Mouse (Mus musculus) limb, embryonic 11.5 days (tissue): ENCODE measurements at regions not wholly inside any gene's neighbourhood (a gene's known extent, or its start where the extent isn't known, plus 50 kb on each side); places are given as distances from the start of the nearest gene placed in this dataset.

ENCODE experiments used
- ATAC-seq: fragments of 200-750 bp; cut with Nextera tagmentation; 2 replicates; pipeline ENCODE4 v1.8.0; 2017; ENCODE audit warnings: low read depth; ENCODE audit not compliant: insufficient number of reproducible peaks, low FRiP score, low TSS enrichment
- DNase-seq: peaks from one replicate; pipeline ENCODE4 v3.0.0-alpha.2; 2015; ENCODE audit warnings: low spot score
- H3K27ac ChIP-seq: fragments of 300-500 bp; sonication (generic); replicated peaks from 2 replicates; pipeline ENCODE4 v1.5.1; 2014; ENCODE audit warnings: low read depth, mild to moderate bottlenecking, low read length
- H3K27me3 ChIP-seq: fragments of 300-500 bp; sonication (generic); 2 replicates; pipeline ENCODE4 v1.6.1; 2014; ENCODE audit warnings: mild to moderate bottlenecking, low read length, mixed read lengths; ENCODE audit not compliant: control insufficient read depth, insufficient read depth
- H3K36me3 ChIP-seq: fragments of 300-500 bp; sonication (generic); 2 replicates; pipeline ENCODE4 v1.6.1; 2014; ENCODE audit warnings: mild to moderate bottlenecking, low read length, moderate library complexity, mixed read lengths; ENCODE audit not compliant: control insufficient read depth, insufficient read depth
- H3K4me1 ChIP-seq: fragments of 300-500 bp; sonication (generic); 2 replicates; pipeline ENCODE4 v1.6.1; 2014; ENCODE audit warnings: low read length, mixed read lengths; ENCODE audit not compliant: control insufficient read depth, insufficient read depth
- H3K4me2 ChIP-seq: fragments of 300-500 bp; sonication (generic); 2 replicates; pipeline ENCODE4 v1.6.1; 2014; ENCODE audit warnings: low read depth, mild to moderate bottlenecking, moderate library complexity; ENCODE audit not compliant: severe bottlenecking
- H3K4me3 ChIP-seq: fragments of 300-500 bp; sonication (generic); 2 replicates; pipeline ENCODE4 v1.5.1; 2014; ENCODE audit warnings: low read depth, low read length
- H3K9ac ChIP-seq: fragments of 300-500 bp; sonication (generic); 2 replicates; pipeline ENCODE4 v1.6.1; 2014; ENCODE audit warnings: mild to moderate bottlenecking, low read length
- H3K9me3 ChIP-seq: fragments of 300-500 bp; sonication (generic); 2 replicates; pipeline ENCODE4 v1.6.1; 2016; ENCODE audit warnings: low read length; ENCODE audit not compliant: control insufficient read depth
- WGBS: fragments of 180-500 bp; shearing (Covaris S2); extraction: QIAGEN DNeasy Blood & Tissue Kit; methylation state at CpG from one replicate; pipeline ENCODE4 v1.1.7; 2014; 5-methylcytosine and 5-hydroxymethylcytosine counted together

DNA sequence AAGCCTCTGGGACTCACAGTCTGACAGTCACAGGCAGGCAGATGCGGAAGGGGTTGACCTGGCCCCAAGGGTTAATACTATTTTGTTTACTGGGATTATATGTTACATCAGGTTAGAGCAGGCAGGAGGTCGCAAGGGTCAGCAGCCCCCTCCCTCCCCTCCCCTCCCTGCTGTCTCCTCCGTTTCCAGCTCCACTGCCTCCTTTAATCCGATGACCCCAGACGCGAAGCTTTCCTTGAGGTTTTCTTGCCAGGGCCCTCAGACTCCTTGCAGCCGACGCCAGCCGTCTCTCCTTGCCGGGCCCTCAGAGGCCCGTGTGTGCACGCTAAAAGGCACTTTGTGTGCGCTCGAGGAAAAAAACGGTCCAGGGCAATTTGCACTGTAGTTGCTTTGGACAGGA, 438.6 kb downstream of the Med13l start:
- WGBS = 1% methylated on average over 15 of the region's 15 CpGs
- DNase-seq (peak; percentile 27), ATAC-seq (no peak)
- Histone ChIP-seq H3K27me3 (peaks cover 2% of the 10 kb centered on the region; the same call in 1 of the 2 replicates), H3K9me3 (no peaks in the 10 kb centered on the region), H3K27ac (no peak overlapping the region), H3K36me3 (no peaks in the 10 kb centered on the region), H3K4me3 (no peak overlapping the region), H3K4me1 (peaks cover 6% of the 10 kb centered on the region; the same call in 1 of the 2 replicates), H3K9ac (no peak overlapping the region; the same call in 1 of the 2 replicates), H3K4me2 (no peak overlapping the region)

DNA sequence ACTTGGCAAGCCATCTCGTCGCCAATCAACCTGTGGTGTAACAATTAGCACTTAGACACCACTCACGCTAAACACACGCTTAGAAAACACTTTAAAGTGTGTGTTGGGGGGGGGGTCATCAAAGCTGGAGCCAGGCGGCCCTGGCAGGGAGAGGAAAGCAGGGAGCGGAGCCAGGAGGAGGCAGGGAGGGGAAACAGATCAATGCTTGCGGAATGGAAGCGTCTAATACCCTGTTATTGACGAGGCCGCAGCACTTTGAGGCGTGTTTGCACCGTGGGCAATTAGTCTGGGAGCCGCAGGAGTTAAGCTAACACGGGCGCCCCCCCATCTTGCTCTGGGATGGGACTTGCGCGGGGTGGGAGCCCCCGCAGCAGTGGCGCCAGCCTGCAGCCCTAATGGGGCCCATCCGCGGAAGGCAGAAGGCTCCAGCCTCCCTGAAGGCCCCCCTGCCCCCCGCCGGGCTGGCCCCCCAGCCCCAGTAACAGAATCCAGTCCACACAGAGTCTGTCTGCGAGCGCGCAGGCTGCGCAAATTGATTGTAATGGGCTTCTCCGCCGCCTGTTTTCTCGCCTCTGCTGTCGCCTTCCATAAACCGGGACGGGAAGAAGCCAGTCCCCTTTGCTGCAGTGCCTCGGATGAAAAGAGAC, 445.5 kb downstream of the Med13l start:
- peak overlapping the region; percentile 52 for H3K9ac ChIP-seq
- peaks cover 8% of the 10 kb centered on the region for H3K4me1 ChIP-seq
- H3K36me3 ChIP-seq = no peaks in the 10 kb centered on the region
- DNase-seq = peak; percentile 63
- no peaks in the 10 kb centered on the region; the same call in 1 of the 2 replicates for H3K27me3 ChIP-seq
- peak overlapping the region; percentile 21 for H3K4me3 ChIP-seq
- under 1% methylated on average over 34 of the region's 34 CpGs for WGBS
- 0 out of 2 replicates have a peak, but pooled peaks have one; percentile 37 for ATAC-seq
- no peak overlapping the region for H3K27ac ChIP-seq
- H3K9me3 ChIP-seq = no peaks in the 10 kb centered on the region
- H3K4me2 ChIP-seq = peak overlapping the region; percentile 55

DNA sequence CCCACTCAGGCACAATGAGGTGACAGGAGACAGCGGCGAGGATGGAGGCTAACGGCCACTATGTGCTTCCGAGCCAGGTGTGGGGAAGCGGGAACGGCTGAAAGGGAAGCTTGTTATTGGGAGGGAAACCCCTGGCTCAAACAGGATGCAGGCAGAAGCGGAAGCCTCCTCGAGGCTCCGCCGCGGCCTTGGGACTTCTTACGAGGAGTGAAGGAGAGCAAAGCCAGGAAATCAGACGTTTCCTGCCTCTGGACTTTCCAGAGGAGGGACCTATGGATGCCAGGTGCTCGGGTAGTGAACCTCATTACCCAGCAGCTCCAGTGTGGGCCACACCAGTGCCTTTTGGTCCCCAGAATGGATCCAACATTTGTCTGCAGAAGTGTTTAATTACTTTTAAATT, 449.6 kb downstream of the Med13l start:
- 34% methylated on average over 14 of the region's 14 CpGs for WGBS
- no peak overlapping the region for H3K4me2 ChIP-seq
- H3K4me1 ChIP-seq = peaks cover 8% of the 10 kb centered on the region
- no peaks in the 10 kb centered on the region for H3K27me3 ChIP-seq
- H3K4me3 ChIP-seq = no peak overlapping the region
- H3K9me3 ChIP-seq = no peaks in the 10 kb centered on the region
- H3K27ac ChIP-seq = no peak overlapping the region
- ATAC-seq (no peak), DNase-seq (peak; percentile 51)
- no peak overlapping the region for H3K9ac ChIP-seq
- H3K36me3 ChIP-seq = no peaks in the 10 kb centered on the region

DNA sequence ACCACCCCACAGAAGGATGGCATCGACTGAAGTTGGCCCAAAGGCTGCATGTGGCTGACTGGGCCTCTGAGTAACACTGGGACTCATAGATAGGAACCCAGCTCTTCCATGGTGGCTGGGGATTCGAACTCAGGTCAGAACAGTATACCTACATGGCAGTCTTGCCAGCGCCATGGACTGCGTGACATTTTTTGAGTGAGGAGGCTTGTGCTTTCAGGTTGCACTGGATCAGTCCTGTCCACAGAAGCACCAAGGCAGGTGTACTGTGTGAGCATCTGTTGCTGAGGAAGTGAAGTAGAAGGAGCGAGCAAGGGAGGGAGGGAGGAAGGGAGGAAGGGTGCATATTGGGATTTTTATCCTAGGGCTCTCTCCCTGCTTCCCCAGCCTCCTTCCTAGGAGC, 454.7 kb downstream of the Med13l start:
- no peak for DNase-seq
- WGBS = 80% methylated on average over 5 of the region's 5 CpGs
- Histone ChIP-seq H3K9ac (no peak overlapping the region), H3K27ac (no peak overlapping the region), H3K9me3 (no peaks in the 10 kb centered on the region), H3K4me3 (no peak overlapping the region), H3K27me3 (no peaks in the 10 kb centered on the region), H3K4me1 (peaks cover 7% of the 10 kb centered on the region), H3K36me3 (no peaks in the 10 kb centered on the region), H3K4me2 (no peak overlapping the region)
- ATAC-seq = no peak

DNA sequence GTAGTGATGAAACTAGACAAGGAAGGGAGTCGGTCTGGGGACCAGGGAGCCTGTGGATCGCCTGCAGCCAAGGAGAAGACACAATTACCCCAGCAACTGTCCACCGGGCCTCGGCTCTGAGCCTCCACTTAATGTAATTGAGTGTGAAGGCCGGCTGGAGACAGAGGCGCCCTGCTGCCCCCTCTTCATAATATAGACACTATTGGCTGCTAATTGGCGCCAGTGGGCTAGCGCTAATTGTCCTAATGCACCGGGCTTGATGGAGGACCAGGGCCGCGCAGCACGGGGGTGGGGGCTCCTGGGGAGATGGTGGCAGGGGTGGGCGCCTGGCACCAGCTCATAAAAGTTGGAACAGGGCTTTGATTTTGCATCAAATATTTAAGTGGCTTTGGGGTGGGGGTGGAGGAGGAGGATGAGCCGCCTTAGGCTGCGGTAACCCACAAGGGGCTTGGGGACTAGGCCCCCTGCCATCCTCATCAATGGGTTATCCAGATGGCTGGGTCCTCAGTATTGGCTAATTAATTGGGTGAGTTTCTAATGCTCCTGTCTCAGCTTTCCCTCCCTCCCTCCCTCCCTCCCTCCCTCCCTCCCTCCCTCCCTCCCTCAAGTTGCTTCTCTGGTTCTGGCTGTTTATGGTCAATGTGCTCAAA, 455.3 kb downstream of the Med13l start:
- Histone ChIP-seq H3K27me3 (no peaks in the 10 kb centered on the region), H3K9ac (no peak overlapping the region), H3K4me1 (peaks cover 7% of the 10 kb centered on the region), H3K4me3 (no peak overlapping the region), H3K36me3 (no peaks in the 10 kb centered on the region), H3K9me3 (no peaks in the 10 kb centered on the region), H3K27ac (no peak overlapping the region), H3K4me2 (no peak overlapping the region)
- WGBS = 9% methylated on average over 15 of the region's 15 CpGs
- DNase-seq (no peak), ATAC-seq (no peak)

DNA sequence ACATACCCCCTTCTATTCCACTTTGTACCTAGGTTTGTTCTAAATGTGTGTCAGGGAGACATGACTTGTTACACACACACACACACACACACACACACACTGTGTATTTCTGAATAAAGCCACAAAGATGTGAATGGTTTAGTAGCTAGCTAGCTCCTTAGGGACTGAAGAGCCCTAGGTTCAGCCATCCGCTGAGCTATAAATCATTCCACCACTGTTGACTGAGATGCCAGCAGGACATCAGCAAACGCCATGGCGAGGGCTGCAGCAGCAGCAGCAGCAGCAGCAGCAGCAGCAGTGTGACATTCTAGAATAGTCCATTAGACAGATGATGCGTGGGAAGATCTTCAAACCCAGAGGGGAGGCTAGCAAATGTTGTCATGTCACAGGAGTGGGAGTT, 455.9 kb downstream of the Med13l start:
- H3K27me3 ChIP-seq = no peaks in the 10 kb centered on the region
- no peak for ATAC-seq
- WGBS = 9% methylated on average over 4 of the region's 4 CpGs

DNA sequence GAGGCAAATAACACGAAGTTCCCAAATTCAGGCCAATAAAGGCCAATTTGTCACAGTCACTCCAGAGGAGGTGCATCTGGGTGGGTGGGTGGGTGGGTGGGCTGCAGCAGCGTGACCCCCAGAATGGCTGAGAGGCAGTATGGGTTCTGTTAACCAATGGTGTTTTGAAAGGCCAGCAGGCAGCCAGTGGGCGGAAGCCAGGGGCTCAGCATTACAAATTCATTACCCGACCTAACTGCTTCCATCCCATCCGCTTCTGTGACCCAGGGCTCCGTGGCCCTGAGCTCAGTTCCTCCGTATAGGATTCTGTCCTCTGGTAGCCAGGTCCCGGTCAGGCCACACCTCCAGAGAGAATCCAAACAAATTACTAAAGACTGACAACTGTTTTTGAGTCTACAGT, 463.5 kb downstream of the Med13l start:
- DNase-seq (no peak), ATAC-seq (no peak)
- peaks cover 4% of the 10 kb centered on the region; the same call in 1 of the 2 replicates for H3K4me1 ChIP-seq
- no peak overlapping the region for H3K27ac ChIP-seq
- no peak overlapping the region for H3K4me2 ChIP-seq
- H3K27me3 ChIP-seq = no peaks in the 10 kb centered on the region
- H3K9me3 ChIP-seq = no peaks in the 10 kb centered on the region
- no peak overlapping the region for H3K9ac ChIP-seq
- H3K36me3 ChIP-seq = no peaks in the 10 kb centered on the region
- H3K4me3 ChIP-seq = no peak overlapping the region
- 28% methylated on average over 8 of the region's 8 CpGs for WGBS

More for the DNA sequence above, 455.9 kb downstream of the Med13l start:
- Histone ChIP-seq H3K36me3 (no peaks in the 10 kb centered on the region), H3K27ac (no peak overlapping the region), H3K9me3 (no peaks in the 10 kb centered on the region), H3K9ac (no peak overlapping the region), H3K4me1 (peaks cover 7% of the 10 kb centered on the region), H3K4me2 (no peak overlapping the region), H3K4me3 (no peak overlapping the region)
- no peak for DNase-seq

DNA sequence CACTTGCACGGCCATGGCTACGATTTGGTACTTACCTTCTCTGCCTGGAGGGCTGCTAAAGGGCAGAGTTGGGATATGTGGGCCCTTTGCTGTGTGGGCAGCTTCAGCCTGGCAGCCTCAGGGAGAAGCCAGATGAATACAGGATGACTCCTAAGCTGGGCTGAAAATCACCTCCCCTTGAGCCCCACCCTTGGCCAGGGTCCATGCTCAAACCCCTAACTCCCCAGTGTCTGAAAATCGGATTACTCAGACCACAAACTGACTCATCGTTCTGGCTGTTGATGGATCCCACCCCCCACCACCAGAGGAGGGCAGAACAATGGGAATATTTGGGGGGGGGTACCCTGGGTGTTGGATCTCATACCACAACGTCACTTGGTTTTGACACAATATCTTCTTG, 471.6 kb downstream of the Med13l start:
- DNase-seq = no peak
- Histone ChIP-seq H3K27ac (no peak overlapping the region), H3K9ac (no peak overlapping the region), H3K4me2 (no peak overlapping the region), H3K27me3 (no peaks in the 10 kb centered on the region), H3K9me3 (no peaks in the 10 kb centered on the region), H3K4me1 (no peaks in the 10 kb centered on the region), H3K4me3 (no peak overlapping the region), H3K36me3 (no peaks in the 10 kb centered on the region)
- 90% methylated on average over 5 of the region's 5 CpGs for WGBS
- ATAC-seq = no peak
